Mouse (Mus musculus) gastrocnemius, postnatal 14 days (tissue): Measurements from ENCODE around the gene Smyd1. TPM values are rescaled to one million over a fixed set of nuclear protein-coding genes. Genes with fewer than 3 reads are reported as not detected.
A peak's percentile ranks its signal among the peaks of the same experiment; 100 is the strongest.
"Not testable (repeated sequence)": the region's sequence is repeated elsewhere in the genome, so short reads cannot be mapped to it uniquely, and the experiment has no call there.

Experiments used
- DNase-seq: peaks from one replicate; pipeline ENCODE4 v3.0.0; 2021; ENCODE audit warnings: mixed read lengths
- intact Hi-C: fragments of 180-260 bp; cut with DNase I; formaldehyde crosslinking; loops from one replicate; pipeline ENCODE4 v1.15.1; 2025; ENCODE audit warnings: low total_unique reads
- total RNA-seq, 2 experiments: library from RNA; stranded (reverse); gene quantifications; 2 replicates each; pipeline ENCODE4 v1.2.3; 2021

The Smyd1 gene
- total RNA-seq, 2 experiments from 2014 or later = 228 to 241 TPM

- DNase-seq, intact Hi-C loops: not testable (repeated sequence)
These were observed 9.5 kb upstream of the Smyd1 start for GRCm38 (mm10) chr6:71331491-71331890.

GRCm38 (mm10) chr6:71330486-71330885 is 8.5 kb upstream of the Smyd1 start:
- no peak for DNase-seq
- intact Hi-C loops = no loop called here

- intact Hi-C loops = no loop called here
These were observed 7.8 kb upstream of the Smyd1 start for GRCm38 (mm10) chr6:71329881-71330280.

GRCm38 (mm10) chr6:71324816-71325215 is 2.8 kb upstream of the Smyd1 start:
- DNase-seq = no peak
- intact Hi-C loops = no loop called here

More at GRCm38 (mm10) chr6:71329881-71330280, 7.8 kb upstream of the Smyd1 start:
- no peak for DNase-seq

GRCm38 (mm10) chr6:71322491-71322921 is 473 bp upstream of the Smyd1 start, which contains the start of gene Cd8b1:
Gene Cd8b1, plus strand, starts transcription at chr6:71322788.
- intact Hi-C loops = no loop called here
- DNase-seq = no peak

- no peak for DNase-seq
- intact Hi-C loops = no loop called here
These were observed 14.5 kb downstream of the Smyd1 start for GRCm38 (mm10) chr6:71307486-71307885.

- intact Hi-C loops = no loop called here
- DNase-seq = no peak
These were observed 19.8 kb downstream of the Smyd1 start for GRCm38 (mm10) chr6:71302097-71302731.

GRCm38 (mm10) chr6:71298751-71299150 is 23.3 kb downstream of the Smyd1 start:
- intact Hi-C loops = no loop called here
- no peak for DNase-seq

- DNase-seq = no peak
- intact Hi-C loops = no loop called here
These were observed 24.0 kb downstream of the Smyd1 start for GRCm38 (mm10) chr6:71298051-71298450.

GRCm38 (mm10) chr6:71295303-71295702 is 26.7 kb downstream of the Smyd1 start:
- no peak for DNase-seq
- intact Hi-C loops = no loop called here

GRCm38 (mm10) chr6:71293509-71293908 is 28.5 kb downstream of the Smyd1 start:
- DNase-seq = no peak

GRCm38 (mm10) chr6:71279418-71279817 is 42.6 kb downstream of the Smyd1 start:
- intact Hi-C loops = no loop called here
- no peak for DNase-seq

More at GRCm38 (mm10) chr6:71293509-71293908, 28.5 kb downstream of the Smyd1 start:
- intact Hi-C loops = no loop called here

- intact Hi-C loops = no loop called here
These were observed 47.4 kb downstream of the Smyd1 start for GRCm38 (mm10) chr6:71274621-71275020.

GRCm38 (mm10) chr6:71273715-71274114 is 48.3 kb downstream of the Smyd1 start:
- DNase-seq = no peak
- intact Hi-C loops = no loop called here

More at GRCm38 (mm10) chr6:71274621-71275020, 47.4 kb downstream of the Smyd1 start:
- no peak for DNase-seq

GRCm38 (mm10) chr6:71272316-71272741 is 49.7 kb downstream of the Smyd1 start:
- intact Hi-C loops = no loop called here
- DNase-seq = no peak

- intact Hi-C loops = no loop called here
- peak; percentile 97 for DNase-seq
These were observed 50.4 kb downstream of the Smyd1 start, which contains the start of gene Krcc1 for GRCm38 (mm10) chr6:71271389-71272315. Gene Krcc1, plus strand, starts transcription at chr6:71271677.

GRCm38 (mm10) chr6:71271057-71271388 is 51.0 kb downstream of the Smyd1 start:
- DNase-seq = no peak

GRCm38 (mm10) chr6:71270301-71271056 is 51.6 kb downstream of the Smyd1 start:
- no peak for DNase-seq
- intact Hi-C loops = no loop called here

More at GRCm38 (mm10) chr6:71271057-71271388, 51.0 kb downstream of the Smyd1 start:
- intact Hi-C loops = no loop called here

GRCm38 (mm10) chr6:71269686-71270050 is 52.4 kb downstream of the Smyd1 start:
- intact Hi-C loops, DNase-seq: not testable (repeated sequence)
